Mouse (Mus musculus): Measurements from ENCODE around the gene A4galt.
"Not testable (repeated sequence)": the region's sequence is repeated elsewhere in the genome, so short reads cannot be mapped to it uniquely, and the experiment has no call there.

A4galt gene

DNA sequence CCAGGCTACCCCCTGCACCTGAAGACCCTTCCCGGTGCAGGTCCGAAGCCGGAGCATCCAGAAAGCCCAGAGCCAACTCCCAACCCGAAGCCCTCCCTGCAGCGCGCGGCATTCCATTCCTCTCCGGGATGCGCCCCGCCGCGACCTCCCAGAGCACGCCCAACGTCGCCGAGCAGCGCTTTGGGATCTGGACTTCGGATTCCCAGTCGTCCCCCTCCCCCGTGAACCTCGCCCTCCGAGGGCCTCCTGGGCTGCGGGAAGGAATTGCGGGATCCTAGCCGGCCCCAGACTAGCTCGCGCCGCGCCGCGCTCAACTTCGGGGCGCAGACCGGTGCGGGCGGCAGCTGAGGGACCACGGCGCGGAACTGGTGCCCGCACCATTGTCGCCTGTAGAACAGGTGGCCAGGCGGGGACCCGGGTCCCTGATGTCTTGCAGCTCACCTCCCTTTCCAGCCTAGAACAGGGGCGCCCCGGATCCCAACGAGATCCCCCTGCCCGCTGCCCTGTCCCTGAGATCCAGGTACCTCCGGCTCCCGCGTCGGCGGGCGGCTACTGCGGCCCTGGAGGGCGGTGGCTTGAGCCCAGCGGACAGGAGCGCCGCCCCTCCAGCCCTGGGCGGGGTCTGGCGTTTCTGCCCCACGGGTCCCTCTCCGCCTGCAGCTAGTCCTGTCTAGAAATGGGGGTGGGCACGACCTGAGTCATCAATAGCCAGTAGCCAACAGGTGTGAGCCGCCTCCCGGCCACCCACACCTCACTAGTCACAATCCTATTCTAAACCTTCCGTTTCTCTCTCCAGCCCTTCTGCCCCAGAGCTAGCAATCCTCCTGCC, at the start of gene A4galt:
Gene A4galt, minus strand, starts transcription at position 599 of the 829 bp plus-strand sequence.
- in situ Hi-C loops (cut with MboI, MseI), result no loop called here

DNA sequence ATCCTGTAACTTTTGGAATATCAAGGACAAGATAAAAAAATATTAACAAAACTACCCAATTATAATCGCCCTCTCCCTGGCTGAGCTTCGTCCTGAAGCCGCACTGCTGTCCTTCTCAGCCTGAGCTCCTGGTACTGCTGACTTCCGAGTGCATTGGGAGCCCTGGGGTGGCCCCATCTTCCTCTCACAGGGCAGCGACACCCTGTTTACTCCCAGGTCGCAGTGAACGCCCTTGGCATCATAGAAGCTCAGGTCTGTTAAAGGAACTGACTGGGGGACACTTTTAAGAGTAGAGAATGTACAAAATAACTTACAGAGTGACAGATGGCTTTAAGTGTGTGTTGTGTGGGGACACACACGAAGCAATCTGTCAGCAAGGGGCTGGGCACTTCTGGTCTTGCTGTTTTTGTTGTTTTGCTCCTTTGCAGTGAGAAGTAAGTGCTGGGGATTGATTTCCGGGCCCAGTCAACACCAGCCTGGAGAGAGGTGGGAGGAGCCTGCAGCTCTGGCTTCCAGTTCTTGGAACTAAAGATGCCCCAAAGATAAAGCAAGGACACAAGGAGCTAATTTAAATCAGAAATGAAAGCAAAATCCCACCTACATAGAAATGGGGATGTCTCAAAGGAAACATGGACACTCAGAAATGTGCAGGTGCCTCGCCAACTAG, 48.5 kb upstream of the A4galt start:
- in situ Hi-C loops (cut with MboI, MseI), result loop anchor here in 1 of 2 experiments (10.0 kb wide), 2 partner anchors 65 to 755 kb away; no protein-coding TSS in a partner anchor

DNA sequence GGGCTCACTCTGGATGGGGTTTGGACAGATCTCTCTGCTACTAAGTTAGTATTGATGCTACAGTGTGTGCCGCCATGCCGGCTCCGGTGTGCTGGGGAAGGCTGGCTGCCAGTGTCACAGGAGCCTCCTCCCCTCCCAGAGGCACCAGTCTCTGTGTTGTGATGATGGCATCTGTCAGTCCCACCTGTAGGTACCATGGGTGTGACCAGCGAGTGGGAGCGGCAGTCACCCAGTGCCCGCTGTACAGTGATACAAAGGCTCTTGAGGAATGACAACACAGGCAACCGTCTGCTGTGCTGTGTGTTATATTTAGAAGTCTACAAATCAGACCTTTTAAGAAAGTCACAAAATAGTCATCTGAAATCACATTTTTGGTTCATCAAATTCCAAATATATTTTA, 47.9 kb upstream of the A4galt start:
- in situ Hi-C loops (cut with MboI, MseI), result loop anchor here in 1 of 2 experiments (10.0 kb wide), 2 partner anchors 65 to 755 kb away; no protein-coding TSS in a partner anchor

DNA sequence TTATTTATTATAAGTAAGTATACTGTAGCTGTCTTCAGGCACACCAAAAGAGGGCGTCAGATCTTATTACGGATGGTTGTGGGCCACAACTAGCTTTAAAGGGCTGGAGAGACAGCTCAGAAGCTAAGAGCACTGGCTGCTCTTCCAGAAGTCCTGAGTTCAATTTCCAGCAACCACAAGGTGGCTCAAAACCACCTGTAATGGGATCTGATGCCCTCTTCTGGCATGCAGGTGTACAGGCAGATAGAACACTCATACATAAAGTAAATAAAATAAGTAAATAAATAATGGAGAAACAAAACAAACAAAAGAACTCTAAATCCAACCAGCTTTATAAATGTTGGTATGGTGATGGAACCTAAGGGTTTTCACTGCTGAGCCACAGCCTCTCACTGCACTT, 47.2 kb upstream of the A4galt start:
- in situ Hi-C loops (cut with MboI, MseI), result loop anchor here in 1 of 2 experiments (10.0 kb wide), 2 partner anchors 64 to 756 kb away; no protein-coding TSS in a partner anchor

DNA sequence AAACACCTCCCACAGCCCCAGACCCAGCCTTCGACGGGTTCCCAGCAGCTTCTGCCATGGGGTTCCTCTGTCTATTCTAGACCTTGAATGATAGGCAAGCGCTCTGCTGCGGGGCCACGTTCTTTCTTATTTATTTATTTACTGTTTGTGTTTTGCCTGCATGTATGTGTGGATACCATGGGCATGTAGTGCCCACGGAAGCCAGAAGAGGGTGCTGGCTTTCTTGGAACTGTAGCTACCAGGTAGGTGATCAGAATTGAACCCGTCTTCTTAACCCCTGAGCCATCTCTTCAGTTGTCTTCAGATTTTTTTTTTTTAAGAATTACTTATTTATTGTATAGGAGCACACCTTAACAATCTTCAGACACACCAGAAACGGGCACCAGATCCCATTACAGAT, 46.7 kb upstream of the A4galt start:
- in situ Hi-C loops (cut with MboI, MseI), result loop anchor here in 1 of 2 experiments (10.0 kb wide), 2 partner anchors 64 to 756 kb away; no protein-coding TSS in a partner anchor

DNA sequence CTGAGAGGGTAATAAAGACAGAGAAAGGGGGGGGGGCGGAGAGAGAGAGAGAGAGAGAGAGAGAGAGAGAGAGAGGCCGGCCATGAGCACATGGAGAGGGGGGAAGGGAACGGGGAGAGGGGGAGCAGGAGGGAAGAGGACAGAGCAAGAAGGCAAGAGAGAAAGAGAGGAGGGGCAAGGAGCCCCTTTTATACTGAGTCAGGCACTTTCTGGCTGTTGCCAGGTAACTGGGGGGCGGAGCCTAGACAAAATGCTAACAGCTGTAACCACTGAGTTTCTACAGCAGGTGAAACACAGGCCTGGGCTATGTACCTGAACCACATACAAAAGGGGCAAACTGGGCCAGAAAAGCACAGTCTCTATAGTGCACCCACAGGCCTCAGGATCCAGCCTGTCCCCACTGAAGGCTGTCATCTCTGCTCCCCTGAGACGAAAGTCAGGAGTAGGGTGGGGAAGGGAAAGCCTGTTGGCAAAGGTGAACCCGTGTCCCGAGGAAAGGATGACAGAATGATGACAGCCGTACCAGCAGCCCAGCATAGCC, 45.3 kb upstream of the A4galt start:
- in situ Hi-C loops (cut with MboI, MseI), result loop anchor here in 1 of 2 experiments (10.0 kb wide), 2 partner anchors 62 to 758 kb away; no protein-coding TSS in a partner anchor

DNA sequence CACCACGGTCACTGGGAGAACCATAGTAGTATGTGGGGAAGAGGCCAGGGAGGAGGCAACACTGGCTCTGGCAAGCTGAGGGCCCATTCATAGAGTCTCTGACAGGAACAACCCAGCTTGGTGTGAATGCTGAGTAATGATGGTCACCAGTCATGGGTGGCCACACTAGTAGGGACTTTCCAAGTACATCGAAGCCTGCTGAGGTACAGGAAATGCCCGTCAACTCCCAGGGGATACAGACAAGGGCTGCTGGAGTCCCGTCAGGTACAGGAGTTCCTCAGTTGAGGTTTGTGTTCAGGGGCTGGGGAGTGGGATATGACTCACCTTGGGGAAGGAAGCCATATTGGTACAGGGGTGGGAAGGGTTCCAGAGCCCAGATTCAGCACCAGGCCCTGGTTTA, 44.5 kb upstream of the A4galt start:
- in situ Hi-C loops (cut with MboI, MseI), result loop anchor here in 1 of 2 experiments (10.0 kb wide), 2 partner anchors 61 to 759 kb away; no protein-coding TSS in a partner anchor

DNA sequence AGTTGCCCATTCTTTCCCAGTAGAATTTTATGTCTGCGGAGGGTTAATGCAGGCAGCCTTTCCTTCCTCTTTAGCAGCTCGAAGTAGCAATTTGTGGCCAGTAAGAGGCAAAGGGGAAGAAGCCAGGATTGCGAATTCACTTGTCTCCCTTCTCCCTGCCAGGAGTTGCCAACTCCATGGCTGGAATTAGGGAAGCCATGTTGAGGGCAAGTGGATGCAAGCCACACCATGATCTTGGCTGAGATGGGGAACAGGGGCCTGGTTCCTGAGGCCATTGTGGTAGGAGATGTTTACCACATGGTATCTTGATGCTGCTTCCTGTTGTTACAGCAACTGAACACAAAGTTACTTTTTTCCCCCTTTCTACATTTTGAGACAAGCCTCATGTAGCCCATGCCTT, 43.4 kb upstream of the A4galt start:
- in situ Hi-C loops (cut with MboI, MseI), result loop anchor here in 1 of 2 experiments (10.0 kb wide), 2 partner anchors 60 to 760 kb away; no protein-coding TSS in a partner anchor

DNA sequence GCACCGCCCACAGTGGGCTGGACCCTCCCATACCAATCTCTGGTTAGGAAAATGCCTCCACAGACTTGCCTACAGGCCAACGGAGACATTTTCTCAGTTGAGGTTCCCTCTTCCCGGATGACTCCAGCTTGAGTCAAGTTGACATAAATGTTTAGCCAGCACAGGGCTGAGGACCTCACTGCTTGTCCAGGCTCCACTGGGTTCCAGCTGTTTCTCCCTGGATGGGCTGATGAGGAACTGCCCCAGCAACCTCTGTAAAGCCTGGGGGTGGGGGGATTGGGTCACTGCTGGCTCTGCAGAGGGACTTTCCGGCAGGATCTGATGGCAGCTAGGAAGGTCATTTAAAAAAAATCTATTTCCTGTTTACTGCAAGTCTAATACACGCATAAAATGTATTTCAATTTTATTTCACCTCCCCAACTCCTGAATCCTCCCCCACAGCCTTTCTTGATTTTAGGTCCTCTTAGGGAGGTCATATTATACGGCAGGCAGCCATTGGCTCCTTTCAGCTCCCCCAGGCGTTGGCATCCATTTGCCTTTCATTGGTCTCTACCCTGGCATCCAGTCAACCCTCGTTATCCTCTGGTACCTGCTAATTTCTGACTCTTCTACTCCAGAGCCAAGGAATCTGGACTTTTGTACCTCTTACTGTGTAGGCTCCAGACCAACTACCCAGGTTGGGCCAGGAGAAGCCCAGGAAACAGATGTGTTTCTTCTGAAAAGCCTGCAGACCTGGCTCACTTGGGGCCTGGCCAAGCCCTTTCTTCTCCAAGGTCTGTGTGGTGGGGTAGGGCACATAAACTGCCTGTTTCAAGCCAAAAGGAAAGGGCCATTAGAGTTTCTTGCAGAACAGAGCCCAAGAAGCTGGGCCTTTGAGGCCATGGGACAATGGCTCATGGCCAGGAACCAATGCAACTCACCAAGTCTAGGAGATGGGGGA, 42.4 kb upstream of the A4galt start:
- in situ Hi-C loops (cut with MboI, MseI), result loop anchor here in 1 of 2 experiments (10.0 kb wide), 2 partner anchors 59 to 761 kb away; no protein-coding TSS in a partner anchor

DNA sequence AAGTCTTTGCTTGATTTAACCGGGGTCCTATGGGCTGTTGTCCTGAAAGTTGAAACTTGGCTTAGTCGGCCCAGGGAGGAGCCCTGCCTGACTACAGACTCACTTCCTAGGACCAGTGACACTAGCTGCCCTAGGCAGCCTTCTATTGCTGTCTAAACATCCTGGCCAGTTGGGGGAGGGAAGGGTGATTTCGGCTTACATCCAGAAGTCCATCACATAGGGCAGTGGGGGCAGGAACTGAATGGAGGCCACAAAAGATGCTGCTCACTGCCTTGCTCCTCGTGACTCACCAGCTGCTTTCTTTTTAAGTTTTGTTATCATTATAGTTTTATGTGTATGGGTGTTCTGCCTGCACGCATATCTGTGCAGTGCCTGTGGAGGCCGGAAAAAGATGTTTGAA, 41.6 kb upstream of the A4galt start:
- in situ Hi-C loops (cut with MboI, MseI), result loop anchor here in 1 of 2 experiments (10.0 kb wide), 2 partner anchors 58 to 762 kb away; no protein-coding TSS in a partner anchor

DNA sequence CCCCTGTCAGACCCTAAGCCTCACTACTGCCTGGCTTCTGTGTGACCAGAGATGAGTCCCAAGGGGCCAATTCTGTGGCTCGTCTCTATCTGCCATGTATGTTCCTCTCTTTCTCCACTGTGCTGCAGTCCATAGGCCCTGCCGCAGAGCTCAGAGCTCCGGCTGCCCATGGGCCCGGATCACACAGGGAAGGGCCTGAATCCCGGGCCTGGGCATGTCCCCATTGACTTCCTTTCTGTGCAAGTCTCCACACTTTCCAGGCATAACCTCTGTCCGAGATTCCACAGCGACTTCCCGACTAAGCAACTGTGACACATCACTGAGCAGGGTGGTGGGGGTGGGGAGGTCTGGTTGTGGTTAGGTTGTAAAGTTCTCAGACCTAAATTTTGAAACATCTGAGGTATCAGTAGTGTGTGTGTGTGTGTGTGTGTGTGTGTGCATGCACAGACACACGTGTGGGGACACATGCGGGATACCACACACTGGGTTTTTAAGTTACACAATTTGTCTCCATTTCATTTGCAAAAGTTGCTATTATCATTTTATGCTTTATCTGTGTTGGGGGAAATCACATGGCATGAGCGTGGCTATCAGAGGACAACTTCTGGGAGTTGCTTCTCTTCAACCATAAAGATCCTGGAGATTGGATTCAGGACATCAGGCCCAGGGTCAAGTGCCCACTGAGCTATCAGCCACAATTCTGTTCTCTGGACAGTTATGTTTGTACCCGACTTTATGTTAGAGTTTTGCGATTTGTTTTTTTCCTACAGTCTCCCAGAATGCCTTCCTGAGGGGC, 40.9 kb upstream of the A4galt start:
- in situ Hi-C loops (cut with MboI, MseI), result loop anchor here in 1 of 2 experiments (10.0 kb wide), 2 partner anchors 58 to 762 kb away; no protein-coding TSS in a partner anchor

DNA sequence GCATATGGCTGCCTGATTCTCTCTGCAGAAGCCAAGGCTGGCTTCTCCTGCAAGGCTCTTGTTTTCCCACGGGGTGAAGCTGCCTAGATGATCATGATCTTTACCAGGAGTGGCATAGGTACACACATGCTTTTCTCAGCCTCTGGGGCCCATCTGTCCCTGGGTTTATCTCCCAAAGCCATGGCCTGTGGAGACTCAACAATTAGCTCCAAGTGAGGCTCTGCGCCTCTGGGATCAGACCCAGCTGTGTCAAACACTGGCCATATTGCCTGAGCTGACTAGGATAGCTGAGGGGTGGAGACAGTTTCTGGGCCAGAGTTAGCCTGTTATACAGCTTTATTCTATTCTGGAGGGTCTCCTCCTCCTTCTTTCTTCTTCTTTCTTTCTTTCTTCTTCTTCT, 39.3 kb upstream of the A4galt start:
- in situ Hi-C loops (cut with MboI, MseI), result loop anchor here in 1 of 2 experiments (10.0 kb wide), 2 partner anchors 56 to 764 kb away; no protein-coding TSS in a partner anchor

DNA sequence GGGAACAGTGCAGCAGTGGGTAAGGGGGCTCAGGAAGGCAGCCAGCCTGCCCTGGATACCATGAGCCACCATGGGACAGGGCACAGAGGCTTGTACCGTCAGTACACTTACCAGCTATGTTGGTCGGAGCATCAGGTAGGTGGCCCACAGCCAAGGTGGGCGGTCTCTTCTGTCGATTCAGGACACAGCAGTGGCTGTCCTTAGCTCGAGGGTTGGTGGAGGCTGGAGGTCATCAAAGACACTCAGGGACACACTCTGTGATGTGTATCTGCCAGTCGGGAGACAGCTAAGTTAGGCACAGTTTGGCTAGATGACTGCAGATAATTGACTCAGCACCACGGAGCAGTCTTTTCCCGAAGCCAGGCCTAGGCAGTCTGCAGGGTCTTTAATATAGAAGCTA, 33.3 kb upstream of the A4galt start:
- in situ Hi-C loops (cut with MboI, MseI), result no loop called here

DNA sequence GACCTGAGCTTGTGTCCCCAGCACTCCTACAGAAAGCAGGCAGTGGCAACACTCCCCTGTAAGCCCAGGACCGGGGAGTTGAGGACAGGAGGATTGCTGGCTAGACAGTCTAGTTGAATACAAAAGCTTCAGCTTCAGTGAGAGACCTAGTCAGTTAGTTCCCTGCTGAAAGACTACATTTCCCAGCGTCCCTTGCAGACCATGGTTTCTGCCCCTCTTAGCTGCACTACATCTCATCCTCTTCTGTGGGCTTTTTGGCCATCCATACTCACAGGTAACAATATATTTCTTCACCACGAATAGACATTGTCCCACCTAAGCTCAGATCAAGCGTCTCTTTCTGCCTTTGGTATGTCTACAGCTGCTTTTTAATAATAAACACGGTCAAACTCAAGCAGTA, 30.8 kb upstream of the A4galt start:
- in situ Hi-C loops (cut with MboI, MseI), result no loop called here

DNA sequence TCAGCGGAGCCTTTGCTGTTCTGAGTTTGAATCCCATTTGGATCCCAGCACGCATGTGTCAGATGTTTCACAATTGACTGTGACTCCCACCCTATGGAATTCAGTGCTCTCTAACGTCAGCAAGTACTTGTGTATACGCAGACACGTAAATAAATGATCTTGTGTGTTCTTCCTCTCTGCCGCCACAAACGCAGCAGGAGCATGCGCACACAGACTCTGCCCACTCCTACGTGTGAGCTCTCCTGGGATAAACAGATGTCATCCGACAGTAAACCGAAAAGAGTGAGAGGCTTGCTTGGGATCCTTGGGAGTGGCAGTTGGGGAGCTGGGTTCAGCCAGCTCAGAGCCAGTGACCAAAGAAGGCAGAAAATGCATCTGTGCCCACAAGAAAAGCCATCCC, 29.7 kb upstream of the A4galt start:
- in situ Hi-C loops (cut with MboI, MseI), result no loop called here

DNA sequence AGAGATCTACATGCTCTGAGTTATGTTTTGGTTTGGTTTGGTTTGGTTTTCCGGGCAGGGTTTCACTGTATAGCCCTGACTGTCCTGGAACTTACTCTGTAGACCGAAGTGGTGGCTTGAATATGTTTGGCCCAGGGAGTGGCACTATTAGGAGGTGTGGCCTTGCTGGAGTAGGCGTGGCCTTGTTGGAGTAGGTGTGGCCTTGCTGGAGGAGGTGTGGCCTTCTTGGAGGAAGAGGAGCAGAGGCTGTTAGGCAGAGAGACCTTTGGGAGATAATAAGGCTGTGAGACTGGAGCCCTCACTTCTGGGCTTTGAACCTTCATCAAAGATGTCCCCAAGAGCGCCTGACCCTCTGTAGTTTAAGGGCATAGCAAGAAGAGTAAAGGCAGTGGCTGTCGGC, 27.0 kb upstream of the A4galt start:
- in situ Hi-C loops (cut with MboI, MseI), result no loop called here

DNA sequence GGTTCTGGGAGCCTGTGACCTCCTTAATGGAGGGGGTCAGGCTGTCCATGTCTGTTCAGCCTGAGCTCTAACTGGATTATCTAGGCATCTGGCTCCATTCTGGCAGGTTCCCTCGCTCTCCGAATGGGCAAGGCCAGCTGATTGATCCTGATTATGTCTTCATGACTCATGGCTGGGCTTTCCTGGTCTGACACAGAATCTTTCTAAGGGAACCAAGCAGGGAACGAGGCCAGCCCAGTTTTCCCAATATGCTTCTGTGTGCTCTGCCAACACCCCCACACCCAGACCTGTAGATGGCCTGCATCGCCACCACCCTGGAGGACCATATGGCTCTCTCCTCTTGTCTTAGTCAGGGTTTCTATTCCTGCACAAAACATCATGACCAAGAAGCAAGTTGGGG, 25.9 kb upstream of the A4galt start:
- in situ Hi-C loops (cut with MboI, MseI), result no loop called here

DNA sequence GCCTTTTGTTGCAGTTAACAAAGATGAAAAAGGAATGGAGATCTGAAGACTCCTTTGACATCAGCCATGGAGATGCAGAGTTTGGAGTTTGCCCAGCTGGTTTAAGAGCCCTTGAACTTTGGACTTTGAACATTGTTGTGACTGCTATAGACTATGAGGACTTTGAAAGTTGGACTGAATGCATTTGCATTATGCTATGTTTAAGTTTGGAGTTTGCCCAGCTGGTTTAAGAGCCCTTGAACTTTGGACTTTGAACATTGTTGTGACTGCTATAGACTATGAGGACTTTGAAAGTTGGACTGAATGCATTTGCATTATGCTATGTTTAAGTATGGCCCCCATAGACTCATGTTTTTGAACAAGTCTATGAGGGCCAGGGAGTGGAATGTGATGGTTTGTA, 22.7 kb upstream of the A4galt start:
- in situ Hi-C loops (cut with MboI, MseI), result not testable (repeated sequence)

DNA sequence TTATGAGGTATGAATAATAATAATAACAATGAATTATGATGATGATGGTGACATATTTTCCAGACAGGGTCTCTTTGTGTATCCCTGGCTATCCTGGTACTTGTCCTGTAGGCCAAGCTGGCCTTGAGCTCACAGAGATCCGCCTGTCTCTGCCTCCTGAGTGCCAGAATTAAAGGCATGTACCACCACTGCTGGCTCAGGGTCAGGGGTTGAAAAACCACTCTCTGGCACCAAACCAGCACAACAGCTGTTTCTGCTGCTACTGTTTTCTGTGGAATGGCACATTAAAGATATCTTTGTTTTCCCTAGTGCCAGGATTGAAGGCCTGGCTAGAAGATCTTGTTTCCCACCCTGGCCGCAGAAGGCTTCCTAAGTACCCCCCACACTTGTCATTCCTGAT, 21.4 kb upstream of the A4galt start:
- in situ Hi-C loops (cut with MboI, MseI), result no loop called here

DNA sequence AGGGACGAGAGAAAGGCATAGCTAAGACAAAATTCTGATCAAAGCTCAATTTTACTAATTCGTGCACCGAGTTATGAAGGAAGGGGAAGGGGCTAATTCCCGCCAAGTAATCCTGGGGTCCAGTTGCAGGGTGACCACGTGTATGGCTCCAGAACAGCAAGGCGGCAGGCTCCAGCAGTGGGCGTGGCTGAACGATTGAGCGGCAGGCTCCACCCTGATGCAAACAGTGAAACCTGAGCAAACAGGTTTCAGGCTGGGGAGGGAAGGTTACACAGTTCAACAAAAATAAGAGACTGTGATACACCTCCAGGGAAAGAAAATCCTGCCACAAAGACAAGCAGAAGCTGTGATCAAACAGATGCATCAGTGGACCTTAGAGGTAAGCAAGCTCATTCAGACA, 19.6 kb upstream of the A4galt start:
- in situ Hi-C loops (cut with MboI, MseI), result not testable (repeated sequence)

Measured in T-helper 17 cell (primary cell).